Mouse (Mus musculus): Measurements from ENCODE around the gene Cdk6.

DNA sequence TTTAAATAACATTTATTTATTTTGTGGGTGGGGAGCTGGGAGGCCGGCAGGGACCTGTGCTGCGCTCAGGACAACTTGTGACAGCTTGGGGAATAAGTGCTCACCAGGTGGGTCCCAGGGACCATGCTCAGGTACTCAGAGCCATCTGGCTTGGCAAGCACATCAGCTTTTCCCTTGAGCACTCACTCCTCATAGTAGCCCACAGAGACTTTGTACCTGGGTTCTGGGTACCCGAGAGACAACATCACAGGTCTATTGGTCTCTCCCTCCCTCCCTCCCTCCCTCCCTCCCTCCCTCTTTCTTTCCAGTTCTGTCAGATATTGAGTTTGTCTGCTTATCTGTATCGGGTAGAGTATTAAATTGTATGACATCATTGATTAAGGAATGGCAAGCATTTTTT is 38.0 kb downstream of the Cdk6 start:
- TF ChIP-seq E2F4 (IDR thresholded peaks at IDR 0.05; ENCODE audit: borderline replicate concordance, low read depth, low read length): no peak
- TF ChIP-seq GABPA (IDR thresholded peaks at IDR 0.05; ENCODE audit: low read depth, low read length): no peak
- no peak for TF ChIP-seq JUND (IDR thresholded peaks at IDR 0.05; ENCODE audit: low read depth, low read length)
- no peak for TF ChIP-seq GATA1 (IDR thresholded peaks at IDR 0.05; ENCODE audit: low read depth, low read length)
